Mouse (Mus musculus): ENCODE measurements around the gene Snx9. TPM values are rescaled to one million over a fixed set of nuclear protein-coding genes. Genes with fewer than 3 reads are reported as not detected.

The Snx9 gene
- total and polyA plus RNA-seq, 2 experiments from 2014 or later, result 4.8 to 10.4 TPM

GRCm38 (mm10) chr17:5958229-5958628, 117.1 kb downstream of the Snx9 start:
- no peak for TF ChIP-seq CTCF (IDR thresholded peaks at IDR 0.05)
- Histone ChIP-seq H3K9ac (replicated peaks; ENCODE audit: low read length, poor library complexity, severe bottlenecking) (no peak overlapping the region), H3K4me1 (ENCODE audit: insufficient read depth, low read length) (no peaks in the 10 kb centered on the region), H3K4me2 (ENCODE audit: low read depth, low read length, poor library complexity, severe bottlenecking) (no peak overlapping the region), H3K27ac (ENCODE audit: low read depth, low read length) (no peak overlapping the region), H3K4me3 (ENCODE audit: low read depth, low read length) (no peak overlapping the region), H3K36me3 (ENCODE audit: insufficient read depth, low read length) (no peaks in the 10 kb centered on the region), H3K9me3 (ENCODE audit: low read length) (no peaks in the 10 kb centered on the region), H3K27me3 (ENCODE audit: insufficient read depth, low read length) (no peaks in the 10 kb centered on the region)
- DNase-seq (ENCODE audit: low spot score) (no peak), ATAC-seq (ENCODE audit: low FRiP score) (no peak)
- 87% methylated on average over 5 of the region's 5 CpGs for WGBS

GRCm38 (mm10) chr17:5958636-5959035, 117.5 kb downstream of the Snx9 start:
- Histone ChIP-seq H3K27me3 (ENCODE audit: insufficient read depth, low read length) (no peaks in the 10 kb centered on the region), H3K4me3 (ENCODE audit: low read depth, low read length) (no peak overlapping the region), H3K4me1 (ENCODE audit: insufficient read depth, low read length) (no peaks in the 10 kb centered on the region), H3K4me2 (ENCODE audit: low read depth, low read length, poor library complexity, severe bottlenecking) (no peak overlapping the region), H3K27ac (ENCODE audit: low read depth, low read length) (no peak overlapping the region), H3K9me3 (ENCODE audit: low read length) (no peaks in the 10 kb centered on the region), H3K36me3 (ENCODE audit: insufficient read depth, low read length) (no peaks in the 10 kb centered on the region), H3K9ac (replicated peaks; ENCODE audit: low read length, poor library complexity, severe bottlenecking) (no peak overlapping the region)
- TF ChIP-seq CTCF (IDR thresholded peaks at IDR 0.05), result no peak
- DNase-seq (ENCODE audit: low spot score) (no peak), ATAC-seq (ENCODE audit: low FRiP score) (no peak)
- 84% methylated on average over 10 of the region's 10 CpGs for WGBS

GRCm38 (mm10) chr17:5959096-5959495, 118.0 kb downstream of the Snx9 start:
- Histone ChIP-seq H3K27ac (ENCODE audit: low read depth, low read length) (no peak overlapping the region), H3K4me1 (ENCODE audit: insufficient read depth, low read length) (no peaks in the 10 kb centered on the region), H3K4me2 (ENCODE audit: low read depth, low read length, poor library complexity, severe bottlenecking) (no peak overlapping the region), H3K4me3 (ENCODE audit: low read depth, low read length) (no peak overlapping the region), H3K27me3 (ENCODE audit: insufficient read depth, low read length) (no peaks in the 10 kb centered on the region), H3K9ac (replicated peaks; ENCODE audit: low read length, poor library complexity, severe bottlenecking) (no peak overlapping the region), H3K36me3 (ENCODE audit: insufficient read depth, low read length) (no peaks in the 10 kb centered on the region), H3K9me3 (ENCODE audit: low read length) (no peaks in the 10 kb centered on the region)
- no peak for TF ChIP-seq CTCF (IDR thresholded peaks at IDR 0.05)
- DNase-seq (ENCODE audit: low spot score), result no peak
- no peak for ATAC-seq (ENCODE audit: low FRiP score)
- 73% methylated on average over 7 of the region's 7 CpGs for WGBS

GRCm38 (mm10) chr17:5959802-5960201, 118.7 kb downstream of the Snx9 start:
- H3K27me3 ChIP-seq (ENCODE audit: insufficient read depth, low read length), result no peaks in the 10 kb centered on the region
- 68% methylated on average over 9 of the region's 9 CpGs for WGBS

GRCm38 (mm10) chr17:5963766-5964165, 122.6 kb downstream of the Snx9 start:
- H3K27ac ChIP-seq (ENCODE audit: low read depth, low read length), result no peak overlapping the region
- DNase-seq (ENCODE audit: low spot score) (no peak), ATAC-seq (ENCODE audit: low FRiP score) (no peak)
- H3K4me3 ChIP-seq (ENCODE audit: low read depth, low read length), result no peak overlapping the region
- no peaks in the 10 kb centered on the region; the same call in 1 of the 2 replicates for H3K27me3 ChIP-seq (ENCODE audit: insufficient read depth, low read length)
- no peak for TF ChIP-seq CTCF (IDR thresholded peaks at IDR 0.05)
- H3K9ac ChIP-seq (replicated peaks; ENCODE audit: low read length, poor library complexity, severe bottlenecking), result no peak overlapping the region
- WGBS, result 90% methylated on average over 8 of the region's 8 CpGs
- no peaks in the 10 kb centered on the region for H3K9me3 ChIP-seq (ENCODE audit: low read length)
- no peak overlapping the region for H3K4me2 ChIP-seq (ENCODE audit: low read depth, low read length, poor library complexity, severe bottlenecking)
- no peaks in the 10 kb centered on the region for H3K4me1 ChIP-seq (ENCODE audit: insufficient read depth, low read length)
- H3K36me3 ChIP-seq (ENCODE audit: insufficient read depth, low read length), result no peaks in the 10 kb centered on the region

More at GRCm38 (mm10) chr17:5959802-5960201, 118.7 kb downstream of the Snx9 start:
- Histone ChIP-seq H3K9me3 (ENCODE audit: low read length) (no peaks in the 10 kb centered on the region), H3K4me3 (ENCODE audit: low read depth, low read length) (no peak overlapping the region), H3K4me1 (ENCODE audit: insufficient read depth, low read length) (no peaks in the 10 kb centered on the region), H3K27ac (ENCODE audit: low read depth, low read length) (no peak overlapping the region), H3K4me2 (ENCODE audit: low read depth, low read length, poor library complexity, severe bottlenecking) (no peak overlapping the region), H3K36me3 (ENCODE audit: insufficient read depth, low read length) (no peaks in the 10 kb centered on the region), H3K9ac (replicated peaks; ENCODE audit: low read length, poor library complexity, severe bottlenecking) (no peak overlapping the region)
- DNase-seq (ENCODE audit: low spot score) (no peak), ATAC-seq (ENCODE audit: low FRiP score) (no peak)
- no peak for TF ChIP-seq CTCF (IDR thresholded peaks at IDR 0.05)

GRCm38 (mm10) chr17:5965084-5965781, 124.1 kb downstream of the Snx9 start:
- no peak for ATAC-seq (ENCODE audit: low FRiP score)
- no peak overlapping the region for H3K9ac ChIP-seq (replicated peaks; ENCODE audit: low read length, poor library complexity, severe bottlenecking)
- H3K27ac ChIP-seq (ENCODE audit: low read depth, low read length), result no peak overlapping the region
- DNase-seq (ENCODE audit: low spot score), result no peak
- H3K27me3 ChIP-seq (ENCODE audit: insufficient read depth, low read length), result no peaks in the 10 kb centered on the region; the same call in 1 of the 2 replicates
- no peak overlapping the region for H3K4me3 ChIP-seq (ENCODE audit: low read depth, low read length)
- H3K36me3 ChIP-seq (ENCODE audit: insufficient read depth, low read length), result no peaks in the 10 kb centered on the region
- no peak for TF ChIP-seq CTCF (IDR thresholded peaks at IDR 0.05)
- 74% methylated on average over 9 of the region's 9 CpGs for WGBS
- H3K4me1 ChIP-seq (ENCODE audit: insufficient read depth, low read length), result no peaks in the 10 kb centered on the region
- no peak overlapping the region for H3K4me2 ChIP-seq (ENCODE audit: low read depth, low read length, poor library complexity, severe bottlenecking)
- H3K9me3 ChIP-seq (ENCODE audit: low read length), result no peaks in the 10 kb centered on the region
